Mouse (Mus musculus) mouse embryonic stem cell (cell line): ENCODE results near the gene Olfr1423.
"Not testable (repeated sequence)": the region's sequence is repeated elsewhere in the genome, so short reads cannot be mapped to it uniquely, and the experiment has no call there.

Experiments
- in situ Hi-C, 2 experiments: fragments of 300-500 bp; cut with MboI; formaldehyde crosslinking; loops; 1 replicate in 1 of 2; 3 replicates in 1 of 2; pipeline ENCODE4 v1.14.3; 2019 to 2020; ENCODE audit warnings: low sequenced_read_pairs in 2 of 2, low pct_unique_long_range_greater_than_20kb in 1 of 2, mixed read lengths in 1 of 2; ENCODE audit not compliant: unreplicated experiment in 1 of 2

The Olfr1423 gene

DNA sequence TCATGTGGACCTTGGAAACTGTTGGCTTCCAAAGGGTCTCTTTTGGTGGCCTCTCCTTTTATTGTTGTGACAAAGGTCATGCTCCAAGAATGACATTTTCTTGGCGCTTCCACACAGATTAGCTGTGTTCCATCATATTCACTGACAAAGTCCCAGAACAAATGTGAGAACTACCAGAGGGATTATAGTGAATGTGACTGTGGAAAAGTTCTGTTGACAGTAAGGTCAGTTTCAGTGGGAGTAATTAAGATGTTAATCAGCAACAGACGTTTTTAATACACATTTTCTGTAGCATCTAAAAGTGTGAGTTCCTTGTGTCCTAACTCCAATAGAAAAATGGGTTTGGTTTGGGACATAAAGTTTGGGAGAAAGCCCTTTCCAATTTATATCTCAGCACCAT lies at the start of gene Olfr1423:
TSS of gene Olfr1423 (minus strand) at position 101 of the 400 bp plus-strand sequence.
- in situ Hi-C loops: no loop called here

DNA sequence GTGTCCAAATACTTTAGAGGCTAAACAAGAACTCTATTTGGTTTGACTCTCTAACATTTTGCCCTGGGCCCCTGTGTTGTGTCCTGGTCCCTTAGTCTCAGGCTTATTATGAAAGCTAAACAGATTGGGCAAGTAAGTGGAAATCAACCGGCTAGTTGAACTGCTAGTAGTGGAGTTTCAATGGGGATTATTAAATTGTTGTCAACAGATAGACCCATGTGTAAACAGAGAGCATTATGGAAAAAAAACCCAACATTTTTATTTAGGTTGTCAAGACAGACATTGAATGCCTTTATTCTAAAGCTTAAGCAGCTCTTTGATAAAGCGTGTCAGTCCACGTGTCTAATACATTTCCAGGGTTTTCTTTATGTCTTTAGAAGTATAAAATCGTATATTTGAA lies 36.5 kb upstream of the Olfr1423 start, which contains the start of gene Olfr1425:
TSS of gene Olfr1425 (minus strand) at position 101 of the 400 bp plus-strand sequence.
- in situ Hi-C loops: not testable (repeated sequence)

DNA sequence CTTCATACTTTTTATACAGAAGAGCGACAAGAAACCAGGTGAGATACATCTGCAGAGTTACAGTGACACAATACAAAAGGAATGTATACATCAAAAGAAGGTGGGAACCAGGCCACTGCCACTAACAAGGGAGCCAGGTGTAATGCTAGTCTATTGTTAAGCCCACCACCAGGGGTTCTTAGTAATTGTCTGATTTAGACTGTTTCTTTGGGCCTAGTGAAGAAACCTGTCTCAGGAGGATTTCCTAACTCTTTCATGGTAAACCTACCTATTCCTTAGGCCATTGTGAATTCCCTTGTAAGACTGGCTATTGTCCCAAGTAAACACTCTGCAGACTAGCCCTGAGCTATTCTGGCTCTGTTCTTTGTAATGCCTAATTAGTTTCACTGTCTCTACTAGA lies 28.4 kb upstream of the Olfr1423 start:
- in situ Hi-C loops: not testable (repeated sequence)

DNA sequence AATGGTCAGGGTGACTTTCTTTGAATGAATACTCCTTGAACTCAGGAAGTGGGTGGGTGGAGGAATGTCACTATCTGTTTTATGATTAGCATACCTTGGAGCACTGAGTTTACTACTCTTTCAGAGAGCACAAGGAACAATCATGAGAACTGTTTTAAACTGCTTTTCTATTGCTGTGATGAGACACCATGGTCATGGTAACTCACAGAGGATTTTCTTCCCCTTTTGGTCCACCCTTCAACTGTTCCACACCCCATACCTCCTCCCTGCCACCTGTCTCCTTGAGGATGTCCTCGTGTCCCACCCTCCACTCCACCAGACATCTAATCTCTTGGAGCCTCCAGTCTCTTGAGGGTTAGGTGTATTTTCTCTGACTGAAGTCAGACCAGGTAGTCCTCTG lies 26.7 kb upstream of the Olfr1423 start:
- in situ Hi-C loops: not testable (repeated sequence)

DNA sequence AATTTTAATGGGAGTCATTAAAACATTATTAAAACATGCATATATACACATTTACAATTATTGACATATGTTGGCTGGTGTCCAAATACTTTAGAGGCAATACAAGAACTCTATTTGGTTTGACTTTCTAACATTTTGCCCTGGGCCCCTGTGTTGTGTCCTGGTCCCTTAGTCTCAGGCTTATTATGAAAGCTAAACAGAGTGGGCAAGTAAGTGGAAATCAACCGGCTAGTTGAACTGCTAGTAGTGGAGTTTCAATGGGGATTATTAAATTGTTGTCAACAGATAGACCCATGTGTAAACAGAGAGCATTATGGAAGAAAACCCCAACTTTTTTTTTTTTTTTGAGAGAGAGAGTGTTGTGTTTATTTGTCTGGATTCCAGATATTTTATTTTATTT lies 21.5 kb upstream of the Olfr1423 start, which contains the start of gene Olfr1424:
TSS of gene Olfr1424 (minus strand) at position 101 of the 400 bp plus-strand sequence.
- in situ Hi-C loops: not testable (repeated sequence)

DNA sequence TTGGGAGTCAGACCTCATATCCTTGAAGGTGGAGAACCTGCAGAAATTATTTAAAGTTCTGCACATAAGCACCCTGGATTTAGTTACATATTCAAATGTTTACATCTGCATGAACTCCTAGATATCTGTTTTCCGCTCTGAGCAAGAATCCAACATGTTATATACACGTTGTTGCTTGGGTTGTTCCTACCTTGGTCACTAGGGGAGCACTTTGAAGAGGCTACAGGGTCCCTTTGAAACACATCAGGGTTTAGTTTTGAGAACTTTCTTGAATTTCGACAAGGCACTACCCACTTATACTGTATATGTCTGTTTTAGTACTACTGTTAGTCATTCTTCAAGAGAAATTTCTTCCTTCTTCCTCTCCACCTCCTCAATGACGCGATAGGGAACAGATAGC lies 2.0 kb upstream of the Olfr1423 start:
- in situ Hi-C loops: no loop called here

DNA sequence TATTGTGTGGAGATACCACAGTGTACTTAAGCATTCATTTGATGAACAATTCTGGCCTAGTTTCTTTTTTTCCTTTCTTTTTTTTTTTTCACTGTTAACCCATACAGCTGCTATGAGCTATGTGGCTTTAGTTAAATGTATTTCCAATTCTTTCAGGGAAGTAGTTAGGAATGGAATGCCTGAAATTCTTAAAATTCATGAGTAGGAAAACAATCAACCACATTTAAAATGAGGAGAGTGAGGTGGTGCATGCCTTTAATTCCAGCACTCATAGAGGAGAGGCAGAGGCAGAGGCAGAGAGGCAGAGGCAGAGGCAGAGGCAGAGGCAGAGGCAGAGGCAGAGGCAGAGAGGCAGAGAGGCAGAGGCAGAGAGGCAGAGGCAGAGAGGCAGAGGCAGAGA lies 3.4 kb downstream of the Olfr1423 start:
- in situ Hi-C loops: no loop called here

DNA sequence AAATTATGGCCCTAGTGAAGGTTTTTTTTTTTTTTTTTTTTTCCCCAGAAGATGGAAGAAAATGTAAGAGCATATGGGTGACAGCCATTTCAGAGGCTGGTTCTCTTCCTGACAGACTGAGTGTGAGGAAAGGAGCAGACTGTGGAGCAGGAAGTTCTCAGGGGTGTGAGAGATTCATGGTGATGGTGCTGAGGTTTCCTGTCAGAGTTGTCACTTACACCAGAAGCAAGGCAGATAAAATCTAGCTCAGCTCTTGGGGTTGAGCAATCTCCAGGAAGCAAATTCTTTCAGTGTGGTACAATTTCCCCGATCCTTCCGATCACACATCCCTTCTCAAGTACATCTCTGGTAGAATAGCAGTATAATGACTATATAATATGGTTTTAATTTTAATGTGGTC lies 14.5 kb downstream of the Olfr1423 start:
- in situ Hi-C loops: no loop called here

DNA sequence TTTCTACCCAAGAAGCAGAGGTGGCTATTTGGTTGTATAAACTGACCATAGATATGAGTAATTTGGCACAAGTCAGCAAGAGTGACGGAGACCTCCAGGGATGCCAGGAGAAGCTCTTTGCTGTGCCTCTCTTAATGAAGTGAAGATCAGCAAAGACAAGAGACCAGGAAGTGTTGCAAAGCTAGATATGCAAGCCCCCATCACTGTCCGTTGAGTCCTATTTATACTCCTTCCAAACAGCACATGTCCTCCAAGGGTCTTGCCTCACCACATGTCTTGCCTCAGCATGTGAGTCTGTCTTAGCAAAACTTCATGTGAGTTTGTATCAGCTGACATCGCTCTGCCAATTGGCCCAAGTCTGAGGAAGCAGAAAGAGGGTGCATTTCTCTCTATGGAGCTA lies 15.8 kb downstream of the Olfr1423 start:
- in situ Hi-C loops: no loop called here

DNA sequence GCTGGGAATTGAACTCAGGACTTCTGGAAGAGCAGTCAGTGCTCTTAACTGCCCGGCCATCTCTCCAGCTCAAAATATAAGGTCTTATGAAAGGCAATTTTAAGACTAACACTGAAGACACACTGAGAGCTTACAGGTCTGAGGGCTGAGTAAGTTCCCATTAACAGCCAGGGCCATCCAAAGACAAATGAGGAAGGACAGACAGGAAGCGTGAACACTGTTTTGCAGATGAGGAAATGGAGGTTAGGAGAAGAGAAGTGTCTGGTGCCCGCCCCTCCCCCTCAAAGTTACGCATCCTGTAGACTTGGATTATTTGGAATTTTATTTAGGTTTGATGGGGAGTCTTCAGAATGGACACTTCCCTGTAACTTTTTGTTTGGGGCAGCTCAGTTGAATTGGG lies 17.0 kb downstream of the Olfr1423 start:
- in situ Hi-C loops: no loop called here

DNA sequence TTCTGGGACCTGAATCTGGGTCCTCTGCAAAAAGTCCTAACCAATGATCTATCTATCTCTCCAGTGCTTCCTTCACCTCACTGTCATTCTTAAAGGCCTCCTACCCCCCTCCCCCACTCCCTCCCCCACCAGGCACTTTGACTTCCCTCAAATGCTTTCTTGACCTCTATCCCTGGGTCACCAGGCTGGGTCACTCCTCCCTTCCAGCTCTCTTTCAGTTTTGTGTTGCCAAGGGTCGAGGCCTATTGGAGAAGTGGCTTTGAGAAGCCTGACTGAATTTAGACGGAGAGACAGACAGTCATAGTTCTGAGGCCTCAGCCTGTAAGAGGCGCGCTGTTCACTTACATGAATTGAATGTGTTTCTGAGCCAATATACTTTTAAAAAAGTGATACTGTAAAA lies 24.9 kb downstream of the Olfr1423 start:
- in situ Hi-C loops: loop anchor here in 1 of 2 experiments (10.0 kb wide), 1 partner anchor 411 kb away; the partner anchor contains the start of gene Ms4a6d

DNA sequence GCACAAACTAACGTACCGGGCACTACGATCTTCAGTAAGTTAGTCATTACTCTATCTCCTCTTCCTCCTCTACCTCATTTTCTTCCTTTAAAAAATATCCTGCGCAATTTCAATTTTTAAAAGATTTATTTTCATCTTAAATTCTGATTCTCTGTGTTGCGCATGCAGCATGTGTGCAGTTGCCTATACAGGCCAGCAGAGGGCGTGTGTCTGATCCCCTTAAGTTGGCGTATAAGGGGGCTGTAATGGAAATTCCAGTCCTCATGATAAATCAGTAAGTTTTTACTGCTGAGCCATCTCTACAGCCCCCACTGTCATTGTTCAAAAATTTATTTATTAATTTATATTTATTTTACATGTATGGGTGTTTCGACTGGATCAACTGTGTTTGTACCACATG lies 25.4 kb downstream of the Olfr1423 start:
- in situ Hi-C loops: loop anchor here in 1 of 2 experiments (10.0 kb wide), 1 partner anchor 411 kb away; the partner anchor contains the start of gene Ms4a6d

DNA sequence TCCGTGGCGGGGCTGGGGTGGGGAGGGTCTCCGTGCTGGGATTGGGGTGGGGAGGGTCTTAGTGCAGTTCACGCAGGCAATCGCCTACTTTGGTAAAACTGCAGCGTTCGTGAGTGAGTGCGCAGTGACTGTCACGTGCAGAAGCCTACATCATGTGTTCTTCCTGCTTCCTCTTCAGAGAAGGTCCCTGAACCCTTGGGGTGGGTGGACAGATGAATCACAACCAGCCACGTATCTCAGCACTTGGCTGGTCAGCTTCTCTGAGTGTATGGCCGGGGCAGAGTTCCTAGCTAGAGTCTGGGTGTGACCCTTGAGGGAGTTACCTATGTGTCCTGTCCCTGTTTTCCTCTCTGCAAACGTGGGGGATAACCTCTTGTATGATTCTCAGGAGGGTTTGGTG lies 27.9 kb downstream of the Olfr1423 start:
- in situ Hi-C loops: loop anchor here in 1 of 2 experiments (10.0 kb wide), 1 partner anchor 408 kb away; the partner anchor contains the start of gene Ms4a6d

DNA sequence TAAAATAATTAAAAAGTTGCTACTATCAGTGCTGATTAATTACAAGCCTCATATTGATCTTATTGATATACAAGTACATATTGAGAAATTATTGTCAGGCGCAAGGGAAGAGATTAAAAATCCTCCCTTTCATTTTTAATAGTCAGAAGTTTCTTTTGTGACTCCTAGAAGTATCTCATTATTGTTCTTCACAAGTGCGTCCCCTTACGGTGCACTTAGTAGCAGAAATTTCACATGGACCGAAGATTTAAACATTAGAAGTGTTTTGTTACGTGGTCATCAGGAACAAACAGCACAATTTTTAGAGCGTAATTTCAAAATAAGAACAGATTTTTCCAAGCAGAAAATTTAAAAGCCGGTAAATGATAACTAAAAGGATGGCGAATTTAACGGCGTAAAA lies 28.5 kb downstream of the Olfr1423 start:
- in situ Hi-C loops: loop anchor here in 1 of 2 experiments (10.0 kb wide), 1 partner anchor 408 kb away; the partner anchor contains the start of gene Ms4a6d

DNA sequence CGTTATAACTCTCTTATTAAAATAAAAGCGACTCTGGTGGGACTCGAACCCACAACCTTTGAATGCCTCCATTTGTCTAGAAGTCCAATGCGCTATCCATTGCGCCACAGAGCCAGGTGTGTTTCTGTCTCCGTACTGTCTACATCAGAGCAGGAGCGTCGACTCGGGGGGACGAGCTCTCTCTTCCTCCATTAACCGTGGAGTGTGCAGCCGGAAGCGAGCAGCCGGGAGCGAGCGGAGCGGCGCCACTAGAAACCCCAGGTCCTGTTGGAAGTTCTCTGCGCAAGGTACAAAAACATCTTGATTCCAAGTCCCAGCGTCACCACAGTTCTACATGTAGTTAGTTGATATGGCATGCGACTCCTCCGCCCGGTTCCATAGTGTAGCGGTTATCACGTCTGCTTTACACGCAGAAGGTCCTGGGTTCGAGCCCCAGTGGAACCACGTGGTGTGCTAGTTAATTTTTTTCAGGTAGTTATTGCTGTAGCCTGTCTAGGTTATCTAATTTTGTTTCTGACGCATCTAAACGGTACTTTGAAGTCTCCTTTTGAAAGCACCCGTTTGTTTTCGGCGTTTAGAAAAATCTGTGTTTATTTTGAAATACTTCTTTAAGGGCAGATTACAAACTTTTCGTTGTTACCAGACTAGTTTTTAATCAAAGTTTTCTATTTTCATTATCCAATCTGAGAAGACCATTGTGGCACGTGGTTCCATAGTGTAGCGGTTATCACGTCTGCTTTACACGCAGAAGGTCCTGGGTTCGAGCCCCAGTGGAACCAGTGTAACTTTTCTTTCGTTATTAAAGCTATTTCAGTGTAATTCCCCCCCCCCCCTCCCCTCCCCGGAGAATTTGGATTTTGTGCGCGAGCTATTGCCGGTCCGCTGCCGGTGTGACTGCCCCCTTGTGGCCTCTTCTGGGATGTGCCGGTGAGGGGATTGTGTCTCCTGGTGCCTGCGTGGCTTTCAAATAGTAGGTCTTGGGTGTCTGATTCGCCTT lies 29.3 kb downstream of the Olfr1423 start:
- in situ Hi-C loops: loop anchor here in 1 of 2 experiments (10.0 kb wide), 1 partner anchor 407 kb away; the partner anchor contains the start of gene Ms4a6d

DNA sequence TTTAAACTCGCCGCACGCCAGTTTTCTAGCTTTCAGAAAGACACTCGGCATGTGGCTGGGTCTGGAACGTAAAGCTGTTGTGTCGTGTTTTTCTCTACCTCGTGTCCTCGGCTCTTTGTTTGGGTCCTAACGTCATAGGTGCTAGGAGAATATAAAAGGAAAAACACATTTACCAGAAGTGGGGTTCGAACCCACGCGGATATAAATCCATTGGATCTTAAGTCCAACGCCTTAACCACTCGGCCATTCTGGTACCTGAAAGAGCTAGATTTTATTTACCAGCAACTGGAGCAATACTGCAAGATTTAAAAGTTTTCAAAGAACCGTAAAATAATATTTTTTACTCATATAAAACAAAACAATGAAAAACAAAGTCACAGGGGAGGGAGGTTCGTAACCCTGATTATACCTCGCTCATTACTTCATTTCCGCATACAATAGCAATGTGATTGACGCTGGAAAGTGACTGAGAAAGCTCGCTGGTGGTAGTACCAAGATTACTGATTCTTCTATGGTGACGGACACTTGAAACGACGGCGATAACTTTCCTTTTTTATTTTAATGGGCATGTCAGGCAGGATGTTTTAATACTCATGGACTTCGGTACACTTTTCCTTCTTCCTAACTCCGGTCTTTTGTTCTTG lies 30.1 kb downstream of the Olfr1423 start:
- in situ Hi-C loops: loop anchor here in 1 of 2 experiments (10.0 kb wide), 1 partner anchor 406 kb away; the partner anchor contains the start of gene Ms4a6d

DNA sequence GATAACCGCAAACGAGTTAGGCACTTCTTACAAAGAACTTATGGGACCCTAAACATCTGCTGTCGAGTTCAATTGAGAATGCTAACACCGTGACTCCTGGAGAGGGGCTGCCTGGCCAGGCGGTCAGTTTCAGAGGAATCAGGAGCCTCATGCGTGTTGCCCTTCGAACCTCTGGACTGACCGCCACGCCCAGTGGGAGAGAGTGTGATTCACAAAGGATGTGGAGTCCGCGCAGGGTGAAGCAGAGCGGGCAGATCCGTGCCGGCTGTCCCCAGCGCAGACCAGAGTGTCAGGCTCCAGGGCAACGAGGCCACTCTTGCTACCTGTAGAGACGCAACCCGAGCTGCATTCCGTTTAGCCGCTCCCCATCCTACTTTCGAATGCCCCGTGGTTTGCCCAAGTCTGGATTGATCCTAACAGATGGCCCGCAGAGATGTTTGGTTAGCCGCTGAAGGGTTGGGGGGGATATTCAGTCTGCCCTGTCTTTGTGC lies 30.8 kb downstream of the Olfr1423 start:
- in situ Hi-C loops: loop anchor here in 1 of 2 experiments (10.0 kb wide), 1 partner anchor 406 kb away; the partner anchor contains the start of gene Ms4a6d

DNA sequence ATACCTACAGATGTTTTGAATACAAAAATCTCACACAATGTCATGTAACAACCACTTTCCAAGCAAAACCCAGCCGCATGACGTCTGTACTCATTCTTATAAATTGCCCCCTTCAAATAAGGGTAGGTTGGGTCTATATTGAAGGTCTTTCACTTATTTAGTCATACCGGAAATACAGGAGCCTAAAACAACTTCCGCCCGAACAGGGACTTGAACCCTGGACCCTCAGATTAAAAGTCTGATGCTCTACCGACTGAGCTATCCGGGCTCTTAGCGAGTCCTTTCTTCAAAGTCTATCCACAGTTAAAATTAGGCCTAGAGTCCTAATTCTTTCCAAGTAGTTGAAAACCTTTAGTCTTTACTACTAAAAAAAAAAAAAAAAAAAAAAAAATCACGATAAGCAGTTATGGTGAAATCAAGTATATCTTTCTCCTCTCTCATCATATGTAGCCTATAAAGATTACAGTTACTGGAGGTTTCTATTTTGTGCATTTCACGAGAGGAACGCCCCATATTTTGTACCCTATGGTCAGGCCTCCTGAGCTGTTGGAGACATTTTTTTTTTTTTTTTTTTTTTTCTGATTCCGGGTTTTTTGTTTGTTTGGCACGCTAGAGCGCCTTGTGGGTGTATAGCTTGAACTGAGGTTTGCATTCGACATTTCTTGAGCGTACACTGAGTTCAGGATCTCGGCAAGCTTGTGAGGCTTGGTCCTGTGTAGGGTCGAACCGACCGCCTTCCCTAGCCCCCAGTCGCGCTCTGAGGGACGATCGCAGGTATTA lies 31.4 kb downstream of the Olfr1423 start:
- in situ Hi-C loops: loop anchor here in 1 of 2 experiments (10.0 kb wide), 1 partner anchor 405 kb away; the partner anchor contains the start of gene Ms4a6d
